Mouse (Mus musculus) kidney, embryonic 15.5 days (tissue): ENCODE data around the gene Pth2. TPM values are rescaled to one million over a fixed set of nuclear protein-coding genes. Genes with fewer than 3 reads are reported as not detected.
A peak's percentile ranks its signal among the peaks of the same experiment; 100 is the strongest.
"Not testable (repeated sequence)": the region's sequence is repeated elsewhere in the genome, so short reads cannot be mapped to it uniquely, and the experiment has no call there.

ENCODE experiments used
- ATAC-seq: fragments of 200-750 bp; cut with Nextera tagmentation; replicated peaks from 2 replicates; pipeline ENCODE4 v1.8.0; 2017; ENCODE audit warnings: moderate TSS enrichment; ENCODE audit not compliant: low FRiP score
- H3K27ac ChIP-seq: fragments of 300-500 bp; sonication (generic); 2 replicates; pipeline ENCODE4 v1.5.1; 2015; ENCODE audit warnings: mild to moderate bottlenecking, inconsistent platforms
- H3K27me3 ChIP-seq: fragments of 300-500 bp; sonication (generic); 2 replicates; pipeline ENCODE4 v1.6.1; 2015; ENCODE audit warnings: inconsistent platforms
- H3K36me3 ChIP-seq: fragments of 300-500 bp; sonication (generic); 2 replicates; pipeline ENCODE4 v1.6.1; 2015; ENCODE audit warnings: inconsistent platforms
- H3K4me1 ChIP-seq: fragments of 300-500 bp; sonication (generic); 2 replicates; pipeline ENCODE4 v1.6.1; 2015; ENCODE audit warnings: inconsistent platforms
- H3K4me2 ChIP-seq: fragments of 300-500 bp; sonication (generic); 2 replicates; pipeline ENCODE4 v1.6.1; 2015; ENCODE audit warnings: moderate library complexity, mild to moderate bottlenecking, inconsistent platforms
- H3K4me3 ChIP-seq: fragments of 300-500 bp; sonication (generic); replicated peaks from 2 replicates; pipeline ENCODE4 v1.5.1; 2015; ENCODE audit warnings: mild to moderate bottlenecking, inconsistent platforms
- H3K9ac ChIP-seq: fragments of 300-500 bp; sonication (generic); 2 replicates; pipeline ENCODE4 v1.6.1; 2015; ENCODE audit warnings: mild to moderate bottlenecking, inconsistent platforms
- H3K9me3 ChIP-seq: fragments of 300-500 bp; sonication (generic); replicated peaks from 2 replicates; pipeline ENCODE4 v1.6.1; 2016; ENCODE audit warnings: inconsistent platforms
- WGBS: fragments of 180-500 bp; shearing (Covaris S2); methylation state at CpG from one replicate; pipeline ENCODE4 v1.1.7; 2015; ENCODE audit warnings: mixed read lengths; 5-methylcytosine and 5-hydroxymethylcytosine counted together
- polyA plus RNA-seq: library from polyadenylated mRNA; unstranded; fragments of >200 nt; fragmentation: Nextera tagmentation; extraction: Ambion mirVana; gene quantifications from 2 replicates; pipeline ENCODE4 v1.2.1, GENCODE M21; 2015

Pth2 gene
- polyA plus RNA-seq, 1 experiment from 2014 or later = not detected

GRCm38 (mm10) chr7:45163735-45164490 lies 16.9 kb upstream of the Pth2 start, which contains the start of gene Slc17a7:
Gene Slc17a7, plus strand, starts transcription at chr7:45163949.
- peaks cover 2% of the 10 kb centered on the region; the same call in 1 of the 2 replicates for H3K9me3 ChIP-seq
- H3K4me3 ChIP-seq = peak within 1 kb of the TSS; percentile 54
- H3K4me2 ChIP-seq = peak within 1 kb of the TSS; percentile 91
- H3K9ac ChIP-seq = peak within 1 kb of the TSS; percentile 51
- under 1% methylated on average over 40 of the region's 41 CpGs for WGBS
- no peak within 1 kb of the TSS for H3K27ac ChIP-seq
- H3K27me3 ChIP-seq = peaks cover 67% of the 10 kb centered on the region
- ATAC-seq = peak; percentile 14; the same call in 1 of the 2 replicates
- H3K36me3 ChIP-seq = peaks cover 21% of the 10 kb centered on the region
- H3K4me1 ChIP-seq = peaks cover 30% of the 10 kb centered on the region

- H3K9ac ChIP-seq = no peak overlapping the region
- H3K27me3 ChIP-seq = peaks cover 76% of the 10 kb centered on the region
- peaks cover 12% of the 10 kb centered on the region for H3K36me3 ChIP-seq
- no peak overlapping the region for H3K4me3 ChIP-seq
- H3K4me1 ChIP-seq = peaks cover 30% of the 10 kb centered on the region
- peaks cover 11% of the 10 kb centered on the region for H3K9me3 ChIP-seq
- 63% methylated on average over 5 of the region's 5 CpGs for WGBS
- ATAC-seq = no peak
- H3K4me2 ChIP-seq = no peak overlapping the region
- no peak overlapping the region for H3K27ac ChIP-seq
Observed at GRCm38 (mm10) chr7:45164833-45165232, 16.0 kb upstream of the Pth2 start.

GRCm38 (mm10) chr7:45165701-45166100 lies 15.1 kb upstream of the Pth2 start:
- no peak for ATAC-seq
- Histone ChIP-seq H3K4me2 (no peak overlapping the region), H3K27me3 (peaks cover 85% of the 10 kb centered on the region), H3K36me3 (peaks cover 3% of the 10 kb centered on the region; the same call in 1 of the 2 replicates), H3K4me1 (peaks cover 30% of the 10 kb centered on the region), H3K4me3 (no peak overlapping the region), H3K9me3 (peaks cover 17% of the 10 kb centered on the region), H3K9ac (no peak overlapping the region), H3K27ac (no peak overlapping the region)
- 51% methylated on average over 11 of the region's 11 CpGs for WGBS

DNA sequence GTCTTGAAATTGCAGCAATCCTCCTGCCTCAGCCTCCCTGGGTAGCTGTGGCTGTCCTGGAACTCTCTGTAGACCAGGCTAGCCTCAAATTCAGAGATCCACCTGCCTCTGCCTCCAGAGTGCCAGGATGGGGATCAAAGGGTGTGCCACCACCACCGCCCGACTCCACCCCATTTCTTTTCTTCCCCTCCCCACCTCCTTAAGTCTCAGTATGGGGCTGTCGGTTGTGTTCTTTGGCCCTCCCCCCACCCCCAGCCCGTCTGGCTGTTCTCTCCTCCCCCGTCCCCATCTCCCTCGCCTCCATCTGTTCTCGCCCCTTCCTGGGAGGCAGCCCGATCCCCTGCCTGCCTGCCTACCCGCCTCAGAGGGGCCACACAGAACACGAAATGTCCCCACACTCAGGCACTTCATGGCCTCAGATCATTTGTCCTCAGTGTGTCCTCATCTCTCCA lies 13.8 kb upstream of the Pth2 start:
- no peak overlapping the region for H3K9ac ChIP-seq

GRCm38 (mm10) chr7:45167761-45168445 lies 12.9 kb upstream of the Pth2 start:
- no peak overlapping the region for H3K4me2 ChIP-seq
- no peak overlapping the region for H3K4me3 ChIP-seq
- peaks cover 17% of the 10 kb centered on the region for H3K9me3 ChIP-seq
- no peak overlapping the region for H3K9ac ChIP-seq
- peaks cover 98% of the 10 kb centered on the region for H3K27me3 ChIP-seq
- peaks cover 19% of the 10 kb centered on the region for H3K4me1 ChIP-seq
- no peaks in the 10 kb centered on the region for H3K36me3 ChIP-seq
- no peak overlapping the region for H3K27ac ChIP-seq
- ATAC-seq = no peak
- 5% methylated on average over 19 of the region's 19 CpGs for WGBS

More for the DNA sequence above, 13.8 kb upstream of the Pth2 start:
- Histone ChIP-seq H3K36me3 (no peaks in the 10 kb centered on the region), H3K4me2 (no peak overlapping the region), H3K4me3 (no peak overlapping the region), H3K4me1 (peaks cover 25% of the 10 kb centered on the region), H3K27me3 (peaks cover 97% of the 10 kb centered on the region), H3K9me3 (peaks cover 17% of the 10 kb centered on the region), H3K27ac (no peak overlapping the region)
- WGBS = 22% methylated on average over 10 of the region's 10 CpGs
- ATAC-seq = no peak

- Histone ChIP-seq H3K4me2 (no peak overlapping the region), H3K4me1 (peaks cover 17% of the 10 kb centered on the region), H3K9ac (no peak overlapping the region), H3K36me3 (no peaks in the 10 kb centered on the region), H3K4me3 (no peak overlapping the region; the same call in 1 of the 2 replicates), H3K27ac (no peak overlapping the region), H3K9me3 (peaks cover 17% of the 10 kb centered on the region), H3K27me3 (peaks cover 95% of the 10 kb centered on the region)
- ATAC-seq = no peak; the same call in 1 of the 2 replicates
- WGBS = 3% methylated on average over 24 of the region's 24 CpGs
Observed at GRCm38 (mm10) chr7:45168656-45169055, 12.1 kb upstream of the Pth2 start.

- ATAC-seq = no peak
- H3K27me3 ChIP-seq = peaks cover 94% of the 10 kb centered on the region
- 93% methylated on average over 3 of the region's 3 CpGs for WGBS
Observed at GRCm38 (mm10) chr7:45169495-45169894, 11.3 kb upstream of the Pth2 start.

GRCm38 (mm10) chr7:45172974-45173373 lies 7.8 kb upstream of the Pth2 start:
- WGBS = 62% methylated on average over 7 of the region's 7 CpGs
- peaks cover 94% of the 10 kb centered on the region for H3K27me3 ChIP-seq
- peaks cover 31% of the 10 kb centered on the region for H3K4me1 ChIP-seq
- peaks cover 17% of the 10 kb centered on the region for H3K9me3 ChIP-seq
- H3K4me3 ChIP-seq = no peak overlapping the region
- ATAC-seq = no peak
- no peaks in the 10 kb centered on the region for H3K36me3 ChIP-seq
- no peak overlapping the region for H3K9ac ChIP-seq
- H3K4me2 ChIP-seq = no peak overlapping the region
- H3K27ac ChIP-seq = no peak overlapping the region

More at GRCm38 (mm10) chr7:45169495-45169894, 11.3 kb upstream of the Pth2 start:
- H3K4me3 ChIP-seq = no peak overlapping the region
- H3K9me3 ChIP-seq = peaks cover 17% of the 10 kb centered on the region
- H3K4me1 ChIP-seq = peaks cover 12% of the 10 kb centered on the region; the same call in 1 of the 2 replicates
- H3K36me3 ChIP-seq = no peaks in the 10 kb centered on the region
- H3K4me2 ChIP-seq = no peak overlapping the region
- no peak overlapping the region for H3K27ac ChIP-seq
- H3K9ac ChIP-seq = no peak overlapping the region

GRCm38 (mm10) chr7:45173772-45174171 lies 7.0 kb upstream of the Pth2 start:
- H3K4me2 ChIP-seq, ATAC-seq, H3K27ac ChIP-seq, H3K36me3 ChIP-seq, H3K9ac ChIP-seq, H3K4me3 ChIP-seq: not testable (repeated sequence)
- 59% methylated on average over 1 of the region's 1 CpGs for WGBS
- Histone ChIP-seq H3K9me3 (peaks cover 17% of the 10 kb centered on the region), H3K4me1 (peaks cover 25% of the 10 kb centered on the region), H3K27me3 (peaks cover 94% of the 10 kb centered on the region)

DNA sequence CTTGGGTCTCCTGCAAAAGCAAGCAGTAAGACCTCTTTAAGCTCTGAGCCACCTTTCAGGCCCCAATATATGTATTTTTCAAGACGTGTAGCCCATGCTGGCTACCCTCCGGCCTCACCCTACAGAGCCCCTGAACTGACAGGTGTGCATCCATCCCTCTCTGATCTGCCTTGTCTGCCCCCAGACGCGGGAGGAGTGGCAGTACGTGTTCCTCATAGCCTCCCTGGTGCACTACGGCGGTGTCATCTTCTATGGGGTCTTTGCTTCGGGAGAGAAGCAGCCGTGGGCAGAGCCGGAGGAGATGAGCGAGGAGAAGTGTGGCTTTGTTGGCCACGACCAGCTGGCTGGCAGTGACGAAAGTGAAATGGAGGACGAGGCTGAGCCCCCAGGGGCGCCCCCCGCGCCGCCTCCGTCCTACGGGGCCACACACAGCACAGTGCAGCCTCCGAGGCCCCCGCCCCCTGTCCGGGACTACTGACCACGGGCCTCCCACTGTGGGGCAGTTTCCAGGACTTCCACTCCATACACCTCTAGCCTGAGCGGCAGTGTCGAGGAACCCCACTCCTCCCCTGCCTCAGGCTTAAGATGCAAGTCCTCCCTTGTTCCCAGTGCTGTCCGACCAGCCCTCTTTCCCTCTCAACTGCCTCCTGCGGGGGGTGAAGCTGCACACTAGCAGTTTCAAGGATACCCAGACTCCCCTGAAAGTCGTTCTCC lies 6.1 kb upstream of the Pth2 start:
- Histone ChIP-seq H3K4me2 (peak overlapping the region; percentile 50), H3K4me3 (peak overlapping the region; percentile 22), H3K4me1 (peaks cover 23% of the 10 kb centered on the region), H3K9ac (no peak overlapping the region), H3K36me3 (no peaks in the 10 kb centered on the region), H3K9me3 (peaks cover 7% of the 10 kb centered on the region; the same call in 1 of the 2 replicates), H3K27ac (no peak overlapping the region), H3K27me3 (peaks cover 94% of the 10 kb centered on the region)
- no peak; the same call in 1 of the 2 replicates for ATAC-seq
- WGBS = 3% methylated on average over 29 of the region's 29 CpGs

- no peak overlapping the region for H3K27ac ChIP-seq
- H3K36me3 ChIP-seq = no peaks in the 10 kb centered on the region
- ATAC-seq = no peak
- peaks cover 23% of the 10 kb centered on the region for H3K4me1 ChIP-seq
- WGBS = 2% methylated on average over 13 of the region's 13 CpGs
- peak overlapping the region; percentile 22; the same call in 1 of the 2 replicates for H3K4me3 ChIP-seq
- H3K9me3 ChIP-seq = peaks cover under 1% of the 10 kb centered on the region; the same call in 1 of the 2 replicates
- 0 out of 2 replicates have a peak overlapping the region, but pooled peaks have one; percentile 50 for H3K4me2 ChIP-seq
- peaks cover 94% of the 10 kb centered on the region for H3K27me3 ChIP-seq
- H3K9ac ChIP-seq = no peak overlapping the region
Observed at GRCm38 (mm10) chr7:45175398-45175797, 5.4 kb upstream of the Pth2 start.
